Mouse (Mus musculus) fat pad, adult 2 months (tissue): ENCODE measurements around the gene Olfr1349.
"Not testable (repeated sequence)": the region's sequence is repeated elsewhere in the genome, so short reads cannot be mapped to it uniquely, and the experiment has no call there.

Source experiments
- DNase-seq: peaks from one replicate; pipeline ENCODE4 v3.0.0-alpha.2; 2011; ENCODE audit warnings: low read depth, low spot score; ENCODE audit errors: extremely low read depth

Gene Olfr1349

GRCm38 (mm10) chr7:6522850-6523249, at the start of gene Olfr1349:
Gene Olfr1349 (minus strand): TSS chr7:6522950.
- no peak for DNase-seq

- no peak for DNase-seq
These were observed 41.8 kb upstream of the Olfr1349 start, which contains the start of gene Olfr1350 for GRCm38 (mm10) chr7:6564541-6564940. Gene Olfr1350 (plus strand): TSS chr7:6564841.

- DNase-seq: no peak
These were observed 3.4 kb upstream of the Olfr1349 start for GRCm38 (mm10) chr7:6526141-6526540.

GRCm38 (mm10) chr7:6525001-6525400, 2.3 kb upstream of the Olfr1349 start:
- DNase-seq: no peak

- DNase-seq: no peak
These were observed 1.1 kb downstream of the Olfr1349 start for GRCm38 (mm10) chr7:6521666-6522065.

GRCm38 (mm10) chr7:6508648-6509047, 14.1 kb downstream of the Olfr1349 start, which contains the start of gene Olfr1348:
Gene Olfr1348 (minus strand): TSS chr7:6508748.
- no peak for DNase-seq

- DNase-seq: no peak
These were observed 23.1 kb downstream of the Olfr1349 start, which contains the start of gene Olfr1347 for GRCm38 (mm10) chr7:6499655-6500054. Gene Olfr1347 (minus strand): TSS chr7:6499755.

GRCm38 (mm10) chr7:6486841-6487240, 35.9 kb downstream of the Olfr1349 start, which contains the start of gene Olfr5:
Gene Olfr5 (minus strand): TSS chr7:6486941.
- DNase-seq: no peak

GRCm38 (mm10) chr7:6477633-6478032, 45.1 kb downstream of the Olfr1349 start:
- DNase-seq: not testable (repeated sequence)

- DNase-seq: no peak
These were observed 55.8 kb downstream of the Olfr1349 start, which contains the start of gene Olfr1346 for GRCm38 (mm10) chr7:6466951-6467350. Gene Olfr1346 (plus strand): TSS chr7:6467101.
